Mouse (Mus musculus) liver, adult 2 months (tissue): ENCODE measurements around the gene Clic4.

Experiments
- CTCF ChIP-seq: fragments of 200-500 bp; IDR thresholded peaks from 2 replicates; pipeline ENCODE4 v1.5.1; 2011; ENCODE audit warnings: low read depth, low read length, control low read depth
- POLR2A ChIP-seq: fragments of 200-500 bp; IDR thresholded peaks from 2 replicates; pipeline ENCODE4 v1.6.1; 2011; ENCODE audit warnings: low read length, control low read depth; ENCODE audit not compliant: insufficient read depth; ENCODE audit errors: extremely low read depth

DNA sequence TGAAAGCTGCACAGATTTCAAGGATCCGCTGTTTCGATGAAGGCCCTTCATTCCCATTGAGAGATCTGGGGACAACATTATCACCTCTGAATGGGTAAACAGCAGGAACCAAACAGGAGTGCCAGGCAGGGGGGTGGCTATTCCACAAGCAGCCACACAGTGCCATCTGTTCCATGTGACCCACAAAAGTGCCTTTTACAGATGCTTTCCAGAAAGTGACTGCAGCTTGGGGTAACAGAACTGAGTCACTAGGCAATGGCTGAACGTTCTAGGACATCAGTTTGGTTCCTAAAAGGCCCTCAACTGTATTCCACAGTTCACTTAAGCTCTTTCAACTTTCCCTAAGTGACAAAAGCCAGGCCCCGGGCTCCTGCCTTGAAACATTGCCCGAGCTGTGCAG is 42.0 kb downstream of the Clic4 start:
- TF ChIP-seq POLR2A = no peak
- no peak for TF ChIP-seq CTCF
